Mouse (Mus musculus) lung, postnatal 0 days (tissue): Measurements from ENCODE around the gene Orai1. TPM values are rescaled to one million over a fixed set of nuclear protein-coding genes. Genes with fewer than 3 reads are reported as not detected.
A peak's percentile ranks its signal among the peaks of the same experiment; 100 is the strongest.

Source experiments
- ATAC-seq: fragments of 200-750 bp; cut with Nextera tagmentation; 2 replicates; pipeline ENCODE4 v1.8.0; 2017; ENCODE audit warnings: moderate library complexity
- DNase-seq: peaks from one replicate; pipeline ENCODE4 v3.0.0-alpha.2; 2016; ENCODE audit warnings: low spot score
- H3K27ac ChIP-seq: fragments of 300-500 bp; sonication (generic); 2 replicates; pipeline ENCODE4 v1.5.1; 2014; ENCODE audit warnings: antibody characterized with exemption, mild to moderate bottlenecking, low read length, mixed read lengths
- H3K27me3 ChIP-seq: fragments of 300-500 bp; sonication (generic); replicated peaks from 2 replicates; pipeline ENCODE4 v1.6.1; 2014; ENCODE audit warnings: low read length, mixed read lengths; ENCODE audit not compliant: insufficient read depth
- H3K36me3 ChIP-seq: fragments of 300-500 bp; sonication (generic); 2 replicates; pipeline ENCODE4 v1.6.1; 2014; ENCODE audit warnings: low read length, mixed read lengths; ENCODE audit not compliant: insufficient read depth
- H3K4me1 ChIP-seq: fragments of 300-500 bp; sonication (generic); 2 replicates; pipeline ENCODE4 v1.6.1; 2014; ENCODE audit warnings: antibody characterized with exemption, low read depth, low read length, mixed read lengths; ENCODE audit not compliant: insufficient read depth
- H3K4me2 ChIP-seq: fragments of 300-500 bp; sonication (generic); replicated peaks from 2 replicates; pipeline ENCODE4 v1.6.1; 2014; ENCODE audit warnings: low read depth, mild to moderate bottlenecking, low read length, moderate library complexity, mixed read lengths
- H3K4me3 ChIP-seq: fragments of 300-500 bp; sonication (generic); 2 replicates; pipeline ENCODE4 v1.5.1; 2014; ENCODE audit warnings: low read depth, low read length
- H3K9ac ChIP-seq: fragments of 300-500 bp; sonication (generic); replicated peaks from 2 replicates; pipeline ENCODE4 v1.6.1; 2014; ENCODE audit warnings: low read depth, mild to moderate bottlenecking
- H3K9me3 ChIP-seq: fragments of 300-500 bp; sonication (generic); 2 replicates; pipeline ENCODE4 v1.6.1; 2016; ENCODE audit warnings: low read length, mixed read lengths
- CTCF ChIP-seq: IDR thresholded peaks from 2 replicates; pipeline ENCODE4 v1.5.1; 2016; ENCODE audit warnings: antibody characterized with exemption, mild to moderate bottlenecking
- EP300 ChIP-seq: IDR thresholded peaks from 2 replicates; pipeline ENCODE4 v1.6.1; 2016; ENCODE audit warnings: antibody characterized with exemption, mild to moderate bottlenecking, control low read depth
- whole genome bisulfite sequencing: fragments of 180-500 bp; shearing (Covaris S2); extraction: QIAGEN DNeasy Blood & Tissue Kit; methylation state at CpG from one replicate; pipeline ENCODE4 v1.1.7; 2014; 5-methylcytosine and 5-hydroxymethylcytosine counted together
- polyA plus RNA-seq: library from polyadenylated mRNA; unstranded; fragments of >200 nt; fragmentation: Nextera tagmentation; extraction: Ambion mirVana; gene quantifications from 2 replicates; pipeline ENCODE4 v1.2.1, GENCODE M21; 2015

The Orai1 gene
- polyA plus RNA-seq, 1 experiment from 2014 or later, result 55.2 TPM

DNA sequence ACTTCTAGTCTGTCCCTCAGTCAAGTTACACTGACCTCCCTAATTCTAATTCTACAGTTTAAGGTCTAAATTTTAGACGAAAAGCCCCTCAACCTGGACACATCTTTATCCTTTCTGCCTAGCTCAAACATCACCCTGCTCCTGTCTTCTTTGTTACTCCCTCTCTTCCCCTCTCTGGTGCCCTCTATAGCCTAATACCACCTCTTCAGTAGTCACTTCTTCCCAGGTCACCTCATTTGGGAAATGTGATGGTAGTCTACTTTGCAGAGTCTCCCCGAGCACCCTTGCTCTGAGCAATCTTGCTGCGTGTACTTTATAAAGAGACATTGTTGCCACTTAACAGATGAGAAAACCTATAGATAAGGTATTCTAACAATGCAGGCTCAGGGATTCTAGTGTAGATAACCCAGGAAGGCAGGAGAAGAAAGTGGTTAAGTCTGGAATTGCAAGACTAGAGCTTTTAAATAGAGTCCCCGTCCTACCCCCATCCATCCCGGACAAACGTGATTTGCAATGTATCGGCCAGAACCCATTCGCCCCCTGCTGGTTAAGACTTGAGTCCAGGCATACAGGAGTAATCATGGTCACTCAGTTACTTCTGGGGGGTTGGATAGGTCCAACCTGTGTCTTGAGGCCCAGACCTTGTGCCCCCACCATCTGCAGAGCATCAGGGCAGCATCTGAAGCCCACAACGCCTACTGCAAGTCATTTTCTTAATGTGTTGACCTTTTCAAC, 30.9 kb downstream of the Orai1 start:
- TF ChIP-seq CTCF, result peak; percentile 91
- no peak for TF ChIP-seq EP300
- H3K27me3 ChIP-seq, result no peaks in the 10 kb centered on the region
- no peak overlapping the region for H3K9ac ChIP-seq
- H3K4me2 ChIP-seq, result no peak overlapping the region
- no peak overlapping the region for H3K4me3 ChIP-seq
- peak; percentile 81 for ATAC-seq
- no peaks in the 10 kb centered on the region for H3K9me3 ChIP-seq
- H3K4me1 ChIP-seq, result no peaks in the 10 kb centered on the region
- no peaks in the 10 kb centered on the region for H3K36me3 ChIP-seq
- 24% methylated on average over 9 of the region's 9 CpGs for WGBS
- no peak overlapping the region for H3K27ac ChIP-seq
- peak; percentile 88 for DNase-seq

DNA sequence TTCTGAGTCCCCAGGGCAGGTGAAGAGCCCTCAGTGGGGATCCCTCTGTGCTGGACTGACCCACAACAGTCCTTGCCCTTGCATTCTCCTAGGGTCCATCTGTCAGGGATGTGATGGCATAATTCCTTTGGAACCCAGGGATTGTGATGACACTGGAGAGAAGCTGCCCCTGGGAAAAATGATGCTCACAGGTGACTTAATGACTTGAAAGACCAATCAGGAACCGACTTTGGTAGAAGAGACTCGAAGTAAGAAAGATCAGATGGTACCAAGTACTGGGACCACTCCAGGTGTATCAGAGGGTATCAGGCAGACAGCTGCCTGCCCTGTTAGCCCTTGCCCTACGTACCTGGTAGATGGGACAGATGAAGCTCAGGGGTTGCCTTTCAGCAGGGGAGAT, 32.0 kb downstream of the Orai1 start, which contains the start of gene Morn3:
Morn3 (minus strand) TSS at position 101 of the 400 bp plus-strand sequence.
- Histone ChIP-seq H3K9ac (no peak within 1 kb of the TSS), H3K9me3 (no peaks in the 10 kb centered on the region), H3K27ac (no peak within 1 kb of the TSS), H3K27me3 (no peaks in the 10 kb centered on the region), H3K4me3 (no peak within 1 kb of the TSS), H3K36me3 (no peaks in the 10 kb centered on the region), H3K4me1 (no peaks in the 10 kb centered on the region), H3K4me2 (no peak within 1 kb of the TSS)
- TF ChIP-seq CTCF (no peak), EP300 (no peak)
- ATAC-seq, result no peak
- WGBS, result 62% methylated on average over 3 of the region's 3 CpGs
- DNase-seq, result no peak

DNA sequence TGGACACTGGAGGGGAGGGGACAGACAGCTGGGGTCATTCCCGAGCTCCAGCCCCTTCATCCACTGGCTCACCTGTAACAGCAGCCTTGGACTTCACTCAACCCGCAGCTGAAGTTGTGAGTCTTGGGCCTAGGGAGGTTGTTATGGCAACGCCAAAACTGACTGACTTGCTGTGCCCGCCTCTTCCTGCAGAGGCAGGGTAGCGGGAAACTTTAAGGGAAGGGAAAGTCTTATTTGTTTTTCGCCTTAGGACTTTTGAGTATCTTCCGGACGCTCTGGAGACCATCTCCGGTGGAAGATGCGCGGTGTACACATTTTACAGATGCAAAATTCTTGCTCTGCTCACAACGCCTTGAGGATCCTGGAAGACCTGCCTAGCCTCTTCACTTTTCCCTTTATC, 34.4 kb downstream of the Orai1 start:
- Histone ChIP-seq H3K4me1 (no peaks in the 10 kb centered on the region), H3K9me3 (no peaks in the 10 kb centered on the region), H3K9ac (no peak overlapping the region), H3K27ac (no peak overlapping the region), H3K36me3 (no peaks in the 10 kb centered on the region), H3K4me3 (no peak overlapping the region), H3K27me3 (no peaks in the 10 kb centered on the region), H3K4me2 (no peak overlapping the region; the same call in 1 of the 2 replicates)
- WGBS, result 3% methylated on average over 12 of the region's 12 CpGs
- ATAC-seq (peak; percentile 68), DNase-seq (peak; percentile 80)
- TF ChIP-seq CTCF, result peak; percentile 46
- no peak for TF ChIP-seq EP300

DNA sequence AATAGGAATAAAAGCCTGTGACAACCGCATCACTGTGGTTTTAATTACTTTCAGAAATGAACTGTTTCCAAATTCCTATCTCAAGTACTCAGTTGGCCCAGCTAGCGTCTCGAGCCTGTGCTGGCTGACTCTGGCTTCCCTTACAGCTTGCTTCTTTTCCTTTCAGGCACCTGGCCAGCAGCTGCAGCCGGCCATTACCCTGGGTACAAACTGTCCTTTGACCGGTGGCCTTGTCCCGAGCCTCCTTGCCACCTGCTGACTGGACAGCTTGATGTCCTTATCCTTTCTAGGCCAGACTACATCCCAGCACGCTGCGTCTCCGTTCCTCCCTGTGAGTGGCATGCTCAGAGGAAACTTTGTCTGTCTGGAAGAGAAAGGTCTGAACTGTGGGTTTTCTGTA, 36.0 kb downstream of the Orai1 start:
- H3K9me3 ChIP-seq, result no peaks in the 10 kb centered on the region
- H3K27ac ChIP-seq, result no peak overlapping the region
- TF ChIP-seq CTCF, result no peak
- TF ChIP-seq EP300, result no peak
- no peak overlapping the region for H3K4me3 ChIP-seq
- H3K27me3 ChIP-seq, result no peaks in the 10 kb centered on the region
- no peak for ATAC-seq
- H3K4me1 ChIP-seq, result no peaks in the 10 kb centered on the region
- H3K4me2 ChIP-seq, result no peak overlapping the region
- H3K9ac ChIP-seq, result no peak overlapping the region
- no peak for DNase-seq
- WGBS, result 68% methylated on average over 9 of the region's 9 CpGs
- H3K36me3 ChIP-seq, result no peaks in the 10 kb centered on the region

DNA sequence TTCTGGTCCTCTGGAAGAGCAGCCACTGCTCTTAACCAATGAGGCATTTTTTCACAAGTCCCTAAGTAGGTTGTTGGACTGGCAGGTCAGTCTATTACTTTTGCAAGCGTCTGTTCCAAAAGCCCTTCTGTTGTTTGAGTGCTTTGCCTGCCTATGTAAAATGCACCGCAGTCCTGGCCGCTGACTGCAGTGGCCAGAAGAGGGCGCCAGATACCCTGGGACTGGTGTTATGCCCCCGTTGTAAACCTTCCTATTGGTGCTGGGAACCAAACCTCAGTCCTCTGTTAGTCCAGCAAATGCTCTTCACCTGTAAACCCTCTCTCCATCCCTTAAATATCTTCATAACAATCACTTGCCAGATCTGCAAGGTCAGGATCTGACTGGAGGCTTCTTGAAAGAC, 36.9 kb downstream of the Orai1 start:
- Histone ChIP-seq H3K36me3 (no peaks in the 10 kb centered on the region), H3K4me1 (no peaks in the 10 kb centered on the region), H3K9me3 (no peaks in the 10 kb centered on the region), H3K4me3 (no peak overlapping the region), H3K9ac (no peak overlapping the region), H3K4me2 (no peak overlapping the region), H3K27me3 (no peaks in the 10 kb centered on the region), H3K27ac (no peak overlapping the region)
- WGBS, result 81% methylated on average over 5 of the region's 5 CpGs
- no peak for DNase-seq
- TF ChIP-seq CTCF (peak; percentile 27), EP300 (no peak)
- no peak for ATAC-seq

DNA sequence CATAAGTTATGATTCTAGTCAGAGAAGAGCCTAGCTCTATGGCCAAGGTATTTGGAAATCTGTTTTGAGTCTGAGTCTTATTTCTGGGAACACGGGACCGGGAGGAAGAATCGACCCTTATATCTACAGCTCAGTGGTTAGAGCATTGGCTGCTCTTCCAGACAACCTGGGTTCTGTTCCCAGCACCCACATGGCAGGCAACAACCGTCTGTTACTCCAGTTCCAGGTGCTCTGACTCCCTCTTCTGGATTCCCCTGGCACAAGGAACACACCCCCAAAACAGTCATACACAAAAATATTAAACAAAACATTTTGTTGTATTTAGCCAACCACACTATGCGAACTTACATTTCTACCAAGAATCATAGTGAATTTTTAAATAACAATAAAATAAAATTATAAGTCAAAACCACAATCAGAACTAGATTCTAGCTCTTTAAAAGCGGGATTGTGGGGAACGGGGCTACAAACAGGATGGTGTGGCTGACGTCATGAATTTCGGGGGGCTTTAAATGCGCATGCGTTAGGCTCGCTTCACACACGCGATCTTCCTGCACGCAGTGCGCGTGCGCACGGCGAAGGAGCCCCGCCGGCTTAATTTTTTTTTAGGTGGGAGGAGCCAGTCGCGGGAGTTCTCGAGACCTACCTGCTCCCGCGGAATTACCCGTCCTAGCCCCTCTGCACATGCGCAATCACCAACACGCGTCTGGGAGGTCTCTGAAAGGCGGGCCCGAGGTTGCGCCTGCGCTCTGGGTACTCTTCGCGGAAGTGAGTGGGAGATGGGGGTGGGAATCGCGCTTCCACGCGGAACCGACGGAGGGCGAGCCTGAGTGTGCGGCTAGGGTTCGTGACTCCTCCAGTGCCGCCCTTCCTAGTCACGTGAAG, 42.7 kb downstream of the Orai1 start:
- Histone ChIP-seq H3K4me1 (peaks cover 4% of the 10 kb centered on the region; the same call in 1 of the 2 replicates), H3K4me2 (peak overlapping the region; percentile 40), H3K9ac (no peak overlapping the region), H3K27me3 (no peaks in the 10 kb centered on the region), H3K27ac (peak overlapping the region; percentile 63), H3K9me3 (no peaks in the 10 kb centered on the region), H3K36me3 (no peaks in the 10 kb centered on the region), H3K4me3 (peak overlapping the region; percentile 36)
- DNase-seq (peak; percentile 100), ATAC-seq (peak; percentile 97)
- 7% methylated on average over 48 of the region's 48 CpGs for WGBS
- TF ChIP-seq CTCF (peak; percentile 72), EP300 (peak; percentile 28; the same call in 1 of the 2 replicates)
